Mouse (Mus musculus): ENCODE data around the gene Dnaaf5. TPM values are rescaled to one million over a fixed set of nuclear protein-coding genes. Genes with fewer than 3 reads are reported as not detected.

Gene Dnaaf5
- polyA plus RNA-seq, 1 experiment = 26.3 TPM

DNA sequence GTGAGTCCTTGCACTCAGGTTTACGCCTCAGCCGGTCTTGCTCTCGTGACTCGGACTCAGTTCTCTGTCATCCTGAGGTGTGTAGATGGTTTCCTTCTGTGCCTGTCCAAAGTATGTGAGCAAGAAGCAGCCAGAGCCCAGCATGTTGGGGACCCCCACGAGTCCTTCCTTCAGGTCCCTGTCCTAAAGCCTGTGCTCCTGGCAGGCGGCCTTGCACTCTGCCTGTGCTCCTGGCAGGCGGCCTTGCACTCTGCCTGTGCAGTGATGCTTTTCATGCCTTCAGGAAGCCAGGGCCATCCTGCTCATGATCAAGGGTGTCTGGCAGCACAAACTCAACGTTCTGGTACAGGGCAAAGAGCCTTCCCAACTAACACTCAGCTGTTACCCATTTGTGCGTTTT, 33.6 kb downstream of the Dnaaf5 start:
- H3K36me3 ChIP-seq (ENCODE audit: control insufficient read depth, insufficient read depth) = peaks cover 19% of the 10 kb centered on the region
- no peaks in the 10 kb centered on the region for H3K79me2 ChIP-seq (ENCODE audit: control insufficient read depth, insufficient read depth)
- no peak overlapping the region for H3K4me3 ChIP-seq
- no peak overlapping the region for H3K4me2 ChIP-seq (ENCODE audit: low read depth)
- H3K27me3 ChIP-seq (ENCODE audit: control insufficient read depth, insufficient read depth, insufficient read length) = no peaks in the 10 kb centered on the region
- no peak overlapping the region for H3ac ChIP-seq (ENCODE audit: control insufficient read depth, insufficient read length)
- TF ChIP-seq CEBPB (IDR thresholded peaks at IDR 0.05; ENCODE audit: insufficient read depth, poor library complexity, severe bottlenecking) = no peak
- TF ChIP-seq POLR2A (IDR thresholded peaks at IDR 0.05; ENCODE audit: insufficient read length, low read depth) = no peak
- TF ChIP-seq TCF3 (IDR thresholded peaks at IDR 0.05; ENCODE audit: insufficient read length, low read depth) = no peak
- no peak for TF ChIP-seq REST (IDR thresholded peaks at IDR 0.05; ENCODE audit: insufficient read depth, insufficient read length)
- TF ChIP-seq E2F4 (IDR thresholded peaks at IDR 0.05; ENCODE audit: insufficient read depth) = no peak
- TF ChIP-seq MAX (IDR thresholded peaks at IDR 0.05; ENCODE audit: low read depth) = no peak
- TF ChIP-seq MYOD1 (IDR thresholded peaks at IDR 0.05; ENCODE audit: control insufficient read depth in 1 of 3, insufficient read length in 2 of 3, low read depth in 2 of 3) = no peak
- no peak for TF ChIP-seq MYOG (IDR thresholded peaks at IDR 0.05; ENCODE audit: control insufficient read depth in 1 of 3, insufficient read depth in 1 of 3, insufficient read length in 2 of 3, low read depth in 2 of 3)
- TF ChIP-seq POLR2AphosphoS2 (IDR thresholded peaks at IDR 0.05; ENCODE audit: insufficient read length, low read depth) = no peak
- TF ChIP-seq TCF12 (IDR thresholded peaks at IDR 0.05; ENCODE audit: insufficient read depth, poor library complexity, severe bottlenecking) = no peak
- TF ChIP-seq USF1 (IDR thresholded peaks at IDR 0.05; ENCODE audit: low read depth) = no peak

DNA sequence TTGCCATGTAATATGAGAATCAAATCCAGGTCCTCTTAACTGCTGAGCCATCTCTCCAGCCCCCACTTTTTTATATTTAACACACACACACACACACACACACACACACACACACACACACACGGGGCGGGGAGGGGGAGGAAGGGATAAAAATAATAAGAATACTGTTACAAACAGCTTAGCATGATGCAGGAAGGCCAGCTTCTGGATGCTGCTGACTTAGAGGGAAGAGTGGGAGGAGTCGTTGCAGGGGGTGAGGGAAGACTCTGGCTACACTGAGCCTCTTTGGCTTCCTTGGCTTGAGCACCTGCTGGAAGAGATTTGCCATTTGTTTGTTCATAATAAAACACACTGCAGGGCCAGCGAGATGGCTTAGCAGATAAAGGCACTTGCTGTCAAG, 34.9 kb downstream of the Dnaaf5 start:
- no peaks in the 10 kb centered on the region for H3K27me3 ChIP-seq (ENCODE audit: control insufficient read depth, insufficient read depth, insufficient read length)
- H3K4me3 ChIP-seq = no peak overlapping the region
- TF ChIP-seq CEBPB (IDR thresholded peaks at IDR 0.05; ENCODE audit: insufficient read depth, poor library complexity, severe bottlenecking) = no peak
- H3ac ChIP-seq (ENCODE audit: control insufficient read depth, insufficient read length) = no peak overlapping the region
- H3K36me3 ChIP-seq (ENCODE audit: control insufficient read depth, insufficient read depth) = peaks cover 16% of the 10 kb centered on the region
- no peak overlapping the region for H3K4me2 ChIP-seq (ENCODE audit: low read depth)
- H3K79me2 ChIP-seq (ENCODE audit: control insufficient read depth, insufficient read depth) = no peaks in the 10 kb centered on the region

DNA sequence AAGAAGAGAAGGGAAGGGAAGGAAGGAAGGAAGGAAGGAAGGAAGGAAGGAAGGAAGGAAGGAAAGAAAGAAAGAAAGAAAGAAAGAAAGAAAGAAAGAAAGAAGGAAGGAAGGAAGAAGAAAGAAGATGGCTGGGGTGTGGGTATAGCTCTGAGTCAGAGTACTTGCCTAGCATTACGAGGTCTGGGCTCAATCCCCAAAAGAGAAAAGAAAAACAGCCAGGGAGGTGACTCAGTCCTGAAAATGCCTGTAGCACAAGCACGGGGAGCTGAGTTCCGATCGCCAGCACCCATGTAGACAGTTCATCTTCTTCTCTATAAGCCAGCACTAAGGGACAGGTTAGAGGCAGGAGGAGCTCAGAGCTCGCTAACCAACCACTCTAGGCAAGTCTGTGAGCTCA, 39.7 kb downstream of the Dnaaf5 start:
- no peak overlapping the region for H3K4me3 ChIP-seq

DNA sequence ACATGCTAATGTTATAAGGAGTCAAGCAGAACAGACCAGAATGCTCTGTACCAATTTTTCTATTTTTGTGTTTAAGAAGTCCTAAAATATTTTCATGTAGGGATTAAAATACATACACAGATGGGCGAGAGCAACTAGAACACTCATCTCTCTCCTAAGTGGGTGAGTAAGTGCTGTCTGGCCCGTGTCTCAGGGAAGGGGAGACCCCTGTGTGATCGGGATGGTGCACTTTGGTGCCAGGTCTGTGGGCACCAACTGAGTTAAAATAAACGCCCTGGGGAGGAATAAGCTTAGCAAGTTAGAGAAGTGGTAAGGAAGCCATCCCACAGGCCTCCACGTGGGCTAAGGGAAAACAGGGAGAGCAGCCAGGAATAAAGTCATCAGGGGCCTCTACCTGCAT, 40.9 kb downstream of the Dnaaf5 start:
- H3K27me3 ChIP-seq (ENCODE audit: control insufficient read depth, insufficient read depth, insufficient read length) = no peaks in the 10 kb centered on the region
- no peak for TF ChIP-seq MYOD1 (IDR thresholded peaks at IDR 0.05; ENCODE audit: control insufficient read depth in 1 of 3, insufficient read length in 2 of 3, low read depth in 2 of 3)
- no peak for TF ChIP-seq REST (IDR thresholded peaks at IDR 0.05; ENCODE audit: insufficient read depth, insufficient read length)
- no peak for TF ChIP-seq TCF12 (IDR thresholded peaks at IDR 0.05; ENCODE audit: insufficient read depth, poor library complexity, severe bottlenecking)
- TF ChIP-seq E2F4 (IDR thresholded peaks at IDR 0.05; ENCODE audit: insufficient read depth) = no peak
- TF ChIP-seq USF1 (IDR thresholded peaks at IDR 0.05; ENCODE audit: low read depth) = no peak
- TF ChIP-seq MAX (IDR thresholded peaks at IDR 0.05; ENCODE audit: low read depth) = no peak
- no peak for TF ChIP-seq CEBPB (IDR thresholded peaks at IDR 0.05; ENCODE audit: insufficient read depth, poor library complexity, severe bottlenecking)
- no peak overlapping the region for H3K4me3 ChIP-seq
- H3K36me3 ChIP-seq (ENCODE audit: control insufficient read depth, insufficient read depth) = no peaks in the 10 kb centered on the region
- no peaks in the 10 kb centered on the region for H3K79me2 ChIP-seq (ENCODE audit: control insufficient read depth, insufficient read depth)
- H3K4me2 ChIP-seq (ENCODE audit: low read depth) = no peak overlapping the region
- no peak overlapping the region for H3ac ChIP-seq (ENCODE audit: control insufficient read depth, insufficient read length)

More for the DNA sequence above, 39.7 kb downstream of the Dnaaf5 start:
- no peaks in the 10 kb centered on the region for H3K27me3 ChIP-seq (ENCODE audit: control insufficient read depth, insufficient read depth, insufficient read length)
- no peak overlapping the region for H3K4me2 ChIP-seq (ENCODE audit: low read depth)
- TF ChIP-seq POLR2AphosphoS2 (IDR thresholded peaks at IDR 0.05; ENCODE audit: insufficient read length, low read depth) (no peak), E2F4 (IDR thresholded peaks at IDR 0.05; ENCODE audit: insufficient read depth) (no peak), POLR2A (IDR thresholded peaks at IDR 0.05; ENCODE audit: insufficient read length, low read depth) (no peak), MYOD1 (IDR thresholded peaks at IDR 0.05; ENCODE audit: control insufficient read depth in 1 of 3, insufficient read length in 2 of 3, low read depth in 2 of 3) (no peak), USF1 (IDR thresholded peaks at IDR 0.05; ENCODE audit: low read depth) (no peak), MYOG (IDR thresholded peaks at IDR 0.05; ENCODE audit: control insufficient read depth in 1 of 3, insufficient read depth in 1 of 3, insufficient read length in 2 of 3, low read depth in 2 of 3) (no peak), MAX (IDR thresholded peaks at IDR 0.05; ENCODE audit: low read depth) (no peak)
- H3ac ChIP-seq (ENCODE audit: control insufficient read depth, insufficient read length) = no peak overlapping the region
- no peaks in the 10 kb centered on the region for H3K79me2 ChIP-seq (ENCODE audit: control insufficient read depth, insufficient read depth)
- H3K36me3 ChIP-seq (ENCODE audit: control insufficient read depth, insufficient read depth) = no peaks in the 10 kb centered on the region

DNA sequence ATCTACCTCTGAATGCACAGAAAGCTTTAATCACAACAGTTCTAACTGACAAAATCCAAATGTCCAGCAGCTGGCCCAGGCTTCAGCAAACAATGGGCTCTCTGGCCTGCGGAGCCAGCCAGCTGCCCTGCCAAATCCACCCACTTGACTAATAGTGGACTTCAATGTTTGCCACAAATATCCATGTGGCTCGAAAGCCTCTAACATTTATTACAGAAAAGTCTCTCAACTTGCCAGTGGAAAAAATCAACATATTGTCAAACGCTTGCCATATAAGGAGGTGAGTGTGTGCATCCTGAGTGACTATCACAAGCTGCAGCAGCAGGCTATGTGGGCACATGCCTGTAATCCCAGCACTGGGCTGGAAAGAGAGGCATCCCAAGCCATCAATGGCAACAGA, 48.8 kb downstream of the Dnaaf5 start:
- Histone ChIP-seq H3K4me2 (ENCODE audit: low read depth) (peak overlapping the region; percentile 59), H3K27me3 (ENCODE audit: control insufficient read depth, insufficient read depth, insufficient read length) (no peaks in the 10 kb centered on the region), H3ac (ENCODE audit: control insufficient read depth, insufficient read length) (no peak overlapping the region), H3K79me2 (ENCODE audit: control insufficient read depth, insufficient read depth) (peaks cover 30% of the 10 kb centered on the region), H3K4me3 (no peak overlapping the region), H3K36me3 (ENCODE audit: control insufficient read depth, insufficient read depth) (no peaks in the 10 kb centered on the region)
- TF ChIP-seq E2F4 (IDR thresholded peaks at IDR 0.05; ENCODE audit: insufficient read depth) = no peak
- TF ChIP-seq SRF (IDR thresholded peaks at IDR 0.05; ENCODE audit: control insufficient read depth, insufficient read length, low read depth) = peak; percentile 97
- peak; percentile 21 to 76 (median 61) for TF ChIP-seq MYOD1 (IDR thresholded peaks at IDR 0.05; ENCODE audit: control insufficient read depth in 1 of 3, insufficient read length in 2 of 3, low read depth in 2 of 3)
- TF ChIP-seq MYOG (IDR thresholded peaks at IDR 0.05; ENCODE audit: control insufficient read depth in 1 of 3, insufficient read depth in 1 of 3, insufficient read length in 2 of 3, low read depth in 2 of 3) = peak in 2 of 3 experiments; percentile 53 to 76
- TF ChIP-seq CEBPB (IDR thresholded peaks at IDR 0.05; ENCODE audit: insufficient read depth, poor library complexity, severe bottlenecking) = no peak
